Mouse (Mus musculus): ENCODE measurements around the gene Itga9.
A peak's percentile ranks its signal among the peaks of the same experiment; 100 is the strongest.

Itga9 gene

GRCm38 (mm10) chr9:118815543-118815942, 209.1 kb downstream of the Itga9 start:
- DNase-seq (ENCODE audit: low spot score in 2 of 2): no peak

- no peak for DNase-seq (ENCODE audit: low spot score in 2 of 2)
Measured at GRCm38 (mm10) chr9:118818508-118818907, 212.0 kb downstream of the Itga9 start.

- peak in 1 of 2 experiments; percentile 20 for DNase-seq (ENCODE audit: low spot score in 2 of 2)
Measured at GRCm38 (mm10) chr9:118821220-118822185, 215.0 kb downstream of the Itga9 start.

- DNase-seq (ENCODE audit: low spot score in 2 of 2): no peak
Measured at GRCm38 (mm10) chr9:118822186-118822555, 215.7 kb downstream of the Itga9 start.

- DNase-seq (ENCODE audit: low spot score in 2 of 2): no peak
Measured at GRCm38 (mm10) chr9:118822581-118822980, 216.1 kb downstream of the Itga9 start.

GRCm38 (mm10) chr9:118831080-118831479, 224.6 kb downstream of the Itga9 start:
- no peak for DNase-seq (ENCODE audit: low spot score in 2 of 2)

- no peak for DNase-seq (ENCODE audit: low spot score in 2 of 2)
Measured at GRCm38 (mm10) chr9:118832533-118832932, 226.0 kb downstream of the Itga9 start.

- no peak for DNase-seq (ENCODE audit: low spot score in 2 of 2)
Measured at GRCm38 (mm10) chr9:118833413-118833812, 226.9 kb downstream of the Itga9 start.

GRCm38 (mm10) chr9:118838910-118839667, 232.6 kb downstream of the Itga9 start:
- no peak for DNase-seq (ENCODE audit: low spot score in 2 of 2)

GRCm38 (mm10) chr9:118841247-118841646, 234.8 kb downstream of the Itga9 start:
- DNase-seq (ENCODE audit: low spot score in 2 of 2): peak; percentile 8 to 34

- no peak for DNase-seq (ENCODE audit: low spot score in 2 of 2)
Measured at GRCm38 (mm10) chr9:118841907-118842432, 235.5 kb downstream of the Itga9 start.

- DNase-seq (ENCODE audit: low spot score in 2 of 2): no peak
Measured at GRCm38 (mm10) chr9:118843711-118844110, 237.2 kb downstream of the Itga9 start.

GRCm38 (mm10) chr9:118845003-118845402, 238.5 kb downstream of the Itga9 start:
- DNase-seq (ENCODE audit: low spot score in 2 of 2): no peak

- no peak for DNase-seq (ENCODE audit: low spot score in 2 of 2)
Measured at GRCm38 (mm10) chr9:118846766-118847165, 240.3 kb downstream of the Itga9 start.

- no peak for DNase-seq (ENCODE audit: low spot score in 2 of 2)
Measured at GRCm38 (mm10) chr9:118856665-118857064, 250.2 kb downstream of the Itga9 start.

GRCm38 (mm10) chr9:118860613-118861141, 254.2 kb downstream of the Itga9 start:
- DNase-seq (ENCODE audit: low spot score in 2 of 2): no peak

GRCm38 (mm10) chr9:118862214-118862613, 255.7 kb downstream of the Itga9 start:
- no peak for DNase-seq (ENCODE audit: low spot score in 2 of 2)

GRCm38 (mm10) chr9:118862852-118863260, 256.4 kb downstream of the Itga9 start:
- DNase-seq (ENCODE audit: low spot score in 2 of 2): no peak

- no peak for DNase-seq (ENCODE audit: low spot score in 2 of 2)
Measured at GRCm38 (mm10) chr9:118863528-118863927, 257.0 kb downstream of the Itga9 start.

- DNase-seq (ENCODE audit: low spot score in 2 of 2): no peak
Measured at GRCm38 (mm10) chr9:118866949-118867348, 260.5 kb downstream of the Itga9 start.

- no peak for DNase-seq (ENCODE audit: low spot score in 2 of 2)
Measured at GRCm38 (mm10) chr9:118867851-118868250, 261.4 kb downstream of the Itga9 start.

GRCm38 (mm10) chr9:118871089-118871488, 264.6 kb downstream of the Itga9 start:
- DNase-seq (ENCODE audit: low spot score in 2 of 2): peak in 1 of 2 experiments; percentile 25
